Mouse (Mus musculus): ENCODE measurements around the gene Ccr9. TPM values are rescaled to one million over a fixed set of nuclear protein-coding genes. Genes with fewer than 3 reads are reported as not detected.

Ccr9 gene
- polyA plus RNA-seq, 1 experiment: not detected

GRCm38 (mm10) chr9:123818601-123819000 lies 140.4 kb downstream of the Ccr9 start:
- Histone ChIP-seq H3K9ac (ENCODE audit: low read depth, poor library complexity, severe bottlenecking) (no peak overlapping the region), H3K4me3 (ENCODE audit: low read depth, low read length) (no peak overlapping the region), H3K27ac (ENCODE audit: insufficient read depth, low read length) (no peak overlapping the region), H3K9me3 (replicated peaks; ENCODE audit: control insufficient read depth, insufficient read depth, low read length, poor library complexity, severe bottlenecking) (no peaks in the 10 kb centered on the region), H3K36me3 (ENCODE audit: control insufficient read depth, insufficient read depth, low read length, poor library complexity, severe bottlenecking) (peaks cover 3% of the 10 kb centered on the region), H3K27me3 (ENCODE audit: control insufficient read depth, insufficient read depth, low read length, poor library complexity, severe bottlenecking) (no peaks in the 10 kb centered on the region), H3K4me1 (ENCODE audit: control insufficient read depth, insufficient read depth, low read length) (no peaks in the 10 kb centered on the region)
- no peak for TF ChIP-seq EP300 (IDR thresholded peaks at IDR 0.05; ENCODE audit: insufficient read depth, low read depth, low read length)

- Histone ChIP-seq H3K27ac (ENCODE audit: insufficient read depth, low read length) (no peak overlapping the region), H3K9me3 (replicated peaks; ENCODE audit: control insufficient read depth, insufficient read depth, low read length, poor library complexity, severe bottlenecking) (no peaks in the 10 kb centered on the region), H3K4me3 (ENCODE audit: low read depth, low read length) (no peak overlapping the region), H3K27me3 (ENCODE audit: control insufficient read depth, insufficient read depth, low read length, poor library complexity, severe bottlenecking) (no peaks in the 10 kb centered on the region), H3K36me3 (ENCODE audit: control insufficient read depth, insufficient read depth, low read length, poor library complexity, severe bottlenecking) (peaks cover 3% of the 10 kb centered on the region), H3K9ac (ENCODE audit: low read depth, poor library complexity, severe bottlenecking) (no peak overlapping the region), H3K4me1 (ENCODE audit: control insufficient read depth, insufficient read depth, low read length) (no peaks in the 10 kb centered on the region)
- TF ChIP-seq POLR2A (IDR thresholded peaks at IDR 0.05; ENCODE audit: insufficient read depth, low read length) (no peak), CTCF (IDR thresholded peaks at IDR 0.05; ENCODE audit: low read depth, low read length) (no peak), EP300 (IDR thresholded peaks at IDR 0.05; ENCODE audit: insufficient read depth, low read depth, low read length) (no peak)
Measured at GRCm38 (mm10) chr9:123826631-123827030, 148.4 kb downstream of the Ccr9 start.

- Histone ChIP-seq H3K27me3 (ENCODE audit: control insufficient read depth, insufficient read depth, low read length, poor library complexity, severe bottlenecking) (no peaks in the 10 kb centered on the region), H3K9me3 (replicated peaks; ENCODE audit: control insufficient read depth, insufficient read depth, low read length, poor library complexity, severe bottlenecking) (no peaks in the 10 kb centered on the region), H3K36me3 (ENCODE audit: control insufficient read depth, insufficient read depth, low read length, poor library complexity, severe bottlenecking) (no peaks in the 10 kb centered on the region; the same call in 1 of the 2 replicates), H3K4me1 (ENCODE audit: control insufficient read depth, insufficient read depth, low read length) (no peaks in the 10 kb centered on the region), H3K27ac (ENCODE audit: insufficient read depth, low read length) (no peak overlapping the region), H3K4me3 (ENCODE audit: low read depth, low read length) (no peak overlapping the region), H3K9ac (ENCODE audit: low read depth, poor library complexity, severe bottlenecking) (no peak overlapping the region)
- no peak for TF ChIP-seq CTCF (IDR thresholded peaks at IDR 0.05; ENCODE audit: low read depth, low read length)
- no peak for TF ChIP-seq POLR2A (IDR thresholded peaks at IDR 0.05; ENCODE audit: insufficient read depth, low read length)
- no peak for TF ChIP-seq EP300 (IDR thresholded peaks at IDR 0.05; ENCODE audit: insufficient read depth, low read depth, low read length)
Measured at GRCm38 (mm10) chr9:123828916-123829315, 150.7 kb downstream of the Ccr9 start.

Other genes starting within 250 kb of the Ccr9 start
- gene Limd1, start 199.7 kb upstream of the Ccr9 start, polyA plus RNA-seq (2011; ENCODE audit: insufficient read depth, insufficient read length, low read depth, missing spikeins): 23.3 TPM in 2 replicates
- 49.9 and 57.0 TPM in 2 replicates for gene Sacm1l, start 148.7 kb upstream of the Ccr9 start, polyA plus RNA-seq (2011; ENCODE audit: insufficient read depth, insufficient read length, low read depth, missing spikeins)
- gene Slc6a20b, start 45.9 kb upstream of the Ccr9 start, polyA plus RNA-seq (2011; ENCODE audit: insufficient read depth, insufficient read length, low read depth, missing spikeins): 1.4 TPM in 2 replicates
- not detected in 2 replicates for gene Slc6a20a, start 446 bp downstream of the Ccr9 start, polyA plus RNA-seq (2011; ENCODE audit: insufficient read depth, insufficient read length, low read depth, missing spikeins)
- gene Lztfl1, start 39.3 kb downstream of the Ccr9 start, polyA plus RNA-seq (2011; ENCODE audit: insufficient read depth, insufficient read length, low read depth, missing spikeins): 26.9 and 30.3 TPM in 2 replicates
- gene Cxcr6, start 128.0 kb downstream of the Ccr9 start, polyA plus RNA-seq (2011; ENCODE audit: insufficient read depth, insufficient read length, low read depth, missing spikeins): not detected in 2 replicates
- 10.2 and 10.3 TPM in 2 replicates for gene Fyco1, start 173.5 kb downstream of the Ccr9 start, polyA plus RNA-seq (2011; ENCODE audit: insufficient read depth, insufficient read length, low read depth, missing spikeins)
- gene Xcr1, start 183.6 kb downstream of the Ccr9 start, polyA plus RNA-seq (2011; ENCODE audit: insufficient read depth, insufficient read length, low read depth, missing spikeins): not detected in 2 replicates

Data from ES-Bruce4 (cell line).